Mouse (Mus musculus) embryonic facial prominence, embryonic 12.5 days (tissue): ENCODE results near the gene Dcps. TPM values are rescaled to one million over a fixed set of nuclear protein-coding genes. Genes with fewer than 3 reads are reported as not detected.
"Not testable (repeated sequence)": the region's sequence is repeated elsewhere in the genome, so short reads cannot be mapped to it uniquely, and the experiment has no call there.

Experiments
- ATAC-seq: fragments of 200-750 bp; cut with Nextera tagmentation; 2 replicates; pipeline ENCODE4 v1.8.0; 2017; ENCODE audit not compliant: insufficient number of reproducible peaks, insufficient read depth, low FRiP score, low TSS enrichment
- H3K27ac ChIP-seq: fragments of 300-500 bp; sonication (generic); 2 replicates; pipeline ENCODE4 v1.5.1; 2016; ENCODE audit warnings: mild to moderate bottlenecking
- H3K27me3 ChIP-seq: fragments of 300-500 bp; sonication (generic); 2 replicates; pipeline ENCODE4 v1.6.1; 2016; ENCODE audit warnings: mild to moderate bottlenecking, moderate library complexity
- H3K36me3 ChIP-seq: fragments of 300-500 bp; sonication (generic); 2 replicates; pipeline ENCODE4 v1.6.1; 2016; ENCODE audit warnings: mild to moderate bottlenecking
- H3K4me1 ChIP-seq: fragments of 300-500 bp; sonication (generic); 2 replicates; pipeline ENCODE4 v1.6.1; 2016
- H3K4me2 ChIP-seq: fragments of 300-500 bp; sonication (generic); replicated peaks from 2 replicates; pipeline ENCODE4 v1.6.1; 2016; ENCODE audit warnings: mild to moderate bottlenecking, moderate library complexity
- H3K4me3 ChIP-seq: fragments of 300-500 bp; sonication (generic); 2 replicates; pipeline ENCODE4 v1.5.1; 2016; ENCODE audit warnings: mild to moderate bottlenecking
- H3K9ac ChIP-seq: fragments of 300-500 bp; sonication (generic); 2 replicates; pipeline ENCODE4 v1.6.1; 2016; ENCODE audit warnings: mild to moderate bottlenecking, moderate library complexity
- H3K9me3 ChIP-seq: fragments of 300-500 bp; sonication (generic); 2 replicates; pipeline ENCODE4 v1.6.1; 2016; ENCODE audit warnings: mild to moderate bottlenecking, moderate library complexity
- WGBS: fragments of 180-500 bp; shearing (Covaris S2); methylation state at CpG from one replicate; pipeline ENCODE4 v1.1.7; 2016; 5-methylcytosine and 5-hydroxymethylcytosine counted together
- polyA plus RNA-seq: library from polyadenylated mRNA; unstranded; fragments of >200 nt; fragmentation: Nextera tagmentation; extraction: Ambion mirVana; gene quantifications from 2 replicates; pipeline ENCODE4 v1.2.1, GENCODE M21; 2016

Dcps gene
- polyA plus RNA-seq, 1 experiment from 2014 or later = 77.6 TPM

DNA sequence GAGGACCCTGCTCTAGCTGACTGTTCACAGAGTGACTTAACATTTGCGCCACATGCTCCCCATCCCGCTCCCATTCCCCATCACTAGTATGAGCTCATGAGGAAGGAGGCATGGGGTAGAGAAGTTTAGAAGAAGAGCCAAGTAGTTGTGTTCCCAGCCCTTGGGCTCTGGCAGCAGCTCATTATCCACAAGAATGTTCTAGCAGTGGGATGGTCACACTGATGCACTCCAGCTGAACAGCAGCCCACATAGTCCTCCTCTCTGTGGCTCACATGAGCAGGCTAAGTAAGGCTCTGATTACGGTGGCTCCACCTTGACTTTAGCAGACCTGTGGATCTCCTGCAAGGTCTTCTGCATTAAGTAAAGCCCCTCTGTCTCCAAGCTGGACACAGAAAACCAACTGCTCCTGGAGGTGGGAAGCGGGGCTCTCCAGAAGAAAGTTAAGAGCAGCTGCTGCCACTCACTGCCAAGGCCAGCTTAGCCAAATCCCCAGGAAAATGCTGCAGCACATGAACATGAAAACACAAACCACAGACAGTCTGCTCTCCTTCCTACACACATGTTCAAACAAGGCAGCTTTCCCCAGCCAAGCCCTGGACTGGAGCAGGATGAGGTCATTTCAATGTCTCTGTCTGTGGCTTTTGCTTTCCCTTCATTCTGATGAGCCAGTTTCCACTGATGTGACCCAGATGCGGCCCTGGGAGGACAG lies 19.7 kb downstream of the Dcps start:
- Histone ChIP-seq H3K27ac (0 out of 2 replicates have a peak overlapping the region, but pooled peaks have one; percentile 17), H3K27me3 (no peaks in the 10 kb centered on the region)
- 83% methylated on average over 5 of the region's 5 CpGs for WGBS

DNA sequence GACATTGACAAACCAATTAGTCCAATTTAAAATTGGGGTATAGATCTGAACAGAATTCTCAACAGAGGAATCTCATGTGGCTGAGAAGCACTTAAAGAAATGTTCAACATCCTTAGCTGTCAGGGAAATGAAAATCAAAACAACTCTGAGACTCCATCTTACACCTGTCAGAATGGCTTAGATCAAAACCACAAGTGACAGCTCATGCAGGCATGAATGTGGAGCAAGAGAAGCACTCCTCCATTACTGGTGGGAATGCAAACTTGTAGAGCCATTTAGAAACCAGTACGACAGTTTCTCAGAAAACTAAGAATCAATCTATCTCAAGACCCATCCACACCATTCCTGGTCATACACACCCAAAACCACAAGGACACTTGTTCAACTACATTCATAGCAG lies 22.9 kb downstream of the Dcps start:
- ATAC-seq = no peak
- H3K36me3 ChIP-seq = 0 out of 2 replicates have a peak, but pooled peaks cover 8% of the 10 kb centered on the region
- 92% methylated on average over 1 of the region's 1 CpGs for WGBS

More for the DNA sequence above, 19.7 kb downstream of the Dcps start:
- Histone ChIP-seq H3K4me3 (no peak overlapping the region), H3K4me1 (no peaks in the 10 kb centered on the region), H3K36me3 (0 out of 2 replicates have a peak, but pooled peaks cover 8% of the 10 kb centered on the region), H3K9me3 (no peaks in the 10 kb centered on the region), H3K9ac (no peak overlapping the region), H3K4me2 (no peak overlapping the region)
- no peak for ATAC-seq

GRCm38 (mm10) chr9:35148822-35149221 lies 27.0 kb downstream of the Dcps start:
- not testable (repeated sequence) for ATAC-seq, H3K9ac ChIP-seq, H3K4me3 ChIP-seq, H3K4me1 ChIP-seq, H3K27ac ChIP-seq, H3K27me3 ChIP-seq, H3K36me3 ChIP-seq, H3K4me2 ChIP-seq, H3K9me3 ChIP-seq

More for the DNA sequence above, 22.9 kb downstream of the Dcps start:
- H3K9me3 ChIP-seq = no peaks in the 10 kb centered on the region
- H3K9ac ChIP-seq = no peak overlapping the region
- no peak overlapping the region for H3K27ac ChIP-seq
- H3K4me3 ChIP-seq = no peak overlapping the region
- no peak overlapping the region for H3K4me2 ChIP-seq
- 0 out of 2 replicates have a peak, but pooled peaks cover 2% of the 10 kb centered on the region for H3K4me1 ChIP-seq
- no peaks in the 10 kb centered on the region for H3K27me3 ChIP-seq

- not testable (repeated sequence) for H3K9ac ChIP-seq, H3K27me3 ChIP-seq, H3K4me3 ChIP-seq, H3K27ac ChIP-seq, ATAC-seq, H3K36me3 ChIP-seq, H3K4me1 ChIP-seq, H3K4me2 ChIP-seq, H3K9me3 ChIP-seq
- 91% methylated on average over 14 of the region's 14 CpGs for WGBS
Measured at GRCm38 (mm10) chr9:35147261-35147660, 28.6 kb downstream of the Dcps start.

DNA sequence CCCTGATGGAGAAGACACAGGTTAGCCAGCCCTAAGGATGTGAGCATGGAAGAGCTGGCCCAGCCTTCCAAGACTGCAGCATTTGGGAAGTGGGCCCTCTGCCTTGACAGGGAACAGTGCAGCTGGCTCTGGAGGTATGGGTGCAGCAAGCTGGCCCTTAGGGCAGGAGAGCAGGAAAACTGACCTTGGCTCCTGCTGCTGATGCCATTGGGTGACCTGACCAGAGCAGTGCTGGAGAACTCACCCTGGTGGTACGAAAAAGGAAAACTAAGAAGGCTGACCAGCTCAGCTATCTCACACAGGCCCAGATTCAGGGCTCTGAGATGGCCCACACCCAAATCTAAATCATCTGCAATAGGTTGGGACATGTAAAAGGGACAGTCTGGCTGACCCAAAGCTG lies 30.0 kb downstream of the Dcps start:
- H3K4me3 ChIP-seq = no peak overlapping the region
- no peak for ATAC-seq
- H3K27ac ChIP-seq = no peak overlapping the region
- no peaks in the 10 kb centered on the region for H3K27me3 ChIP-seq
- no peak overlapping the region for H3K4me2 ChIP-seq
- 75% methylated on average over 1 of the region's 1 CpGs for WGBS
- H3K9ac ChIP-seq = no peak overlapping the region
- 0 out of 2 replicates have a peak, but pooled peaks cover 2% of the 10 kb centered on the region for H3K4me1 ChIP-seq
- no peaks in the 10 kb centered on the region for H3K36me3 ChIP-seq
- H3K9me3 ChIP-seq = no peaks in the 10 kb centered on the region

DNA sequence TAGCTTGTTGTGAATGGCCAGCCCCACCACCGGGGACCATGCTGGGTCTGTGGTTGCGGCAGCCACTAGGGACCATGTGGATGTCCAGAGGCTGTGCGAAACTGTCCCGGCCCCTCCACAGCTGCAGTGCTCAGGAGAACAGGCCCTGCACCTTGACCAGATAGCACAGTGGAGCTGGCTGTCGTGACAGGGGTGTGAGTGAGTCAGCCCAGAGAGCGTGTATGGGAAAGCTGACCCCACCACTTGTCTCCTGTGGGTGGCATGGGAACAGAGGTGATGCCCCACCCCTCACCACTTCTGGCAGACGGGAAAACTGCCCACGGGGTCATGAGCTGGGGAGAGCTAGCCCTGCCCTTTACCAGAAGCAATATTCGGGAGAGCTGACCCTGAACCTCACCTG lies 30.7 kb downstream of the Dcps start:
- no peaks in the 10 kb centered on the region for H3K4me1 ChIP-seq
- H3K9me3 ChIP-seq = no peaks in the 10 kb centered on the region
- H3K4me2 ChIP-seq = no peak overlapping the region
- no peaks in the 10 kb centered on the region for H3K27me3 ChIP-seq
- no peaks in the 10 kb centered on the region for H3K36me3 ChIP-seq
- ATAC-seq = no peak
- H3K9ac ChIP-seq = 0 out of 2 replicates have a peak overlapping the region, but pooled peaks have one; percentile 13
- WGBS = 82% methylated on average over 9 of the region's 9 CpGs
- H3K27ac ChIP-seq = no peak overlapping the region
- H3K4me3 ChIP-seq = no peak overlapping the region

- WGBS = 56% methylated on average over 2 of the region's 2 CpGs
- no peak overlapping the region for H3K4me2 ChIP-seq
- H3K36me3 ChIP-seq = no peaks in the 10 kb centered on the region
Measured at GRCm38 (mm10) chr9:35142221-35142620, 33.6 kb downstream of the Dcps start.

GRCm38 (mm10) chr9:35139231-35139744 lies 36.6 kb downstream of the Dcps start:
- Histone ChIP-seq H3K9me3 (no peaks in the 10 kb centered on the region), H3K4me1 (no peaks in the 10 kb centered on the region), H3K27me3 (no peaks in the 10 kb centered on the region), H3K4me2 (no peak overlapping the region), H3K9ac (no peak overlapping the region), H3K27ac (no peak overlapping the region), H3K4me3 (no peak overlapping the region), H3K36me3 (0 out of 2 replicates have a peak, but pooled peaks cover 10% of the 10 kb centered on the region)
- ATAC-seq = no peak
- 76% methylated on average over 5 of the region's 5 CpGs for WGBS

More at GRCm38 (mm10) chr9:35142221-35142620, 33.6 kb downstream of the Dcps start:
- Histone ChIP-seq H3K4me3 (no peak overlapping the region), H3K27me3 (no peaks in the 10 kb centered on the region), H3K27ac (no peak overlapping the region), H3K9me3 (no peaks in the 10 kb centered on the region), H3K9ac (no peak overlapping the region), H3K4me1 (no peaks in the 10 kb centered on the region)
- ATAC-seq = no peak

DNA sequence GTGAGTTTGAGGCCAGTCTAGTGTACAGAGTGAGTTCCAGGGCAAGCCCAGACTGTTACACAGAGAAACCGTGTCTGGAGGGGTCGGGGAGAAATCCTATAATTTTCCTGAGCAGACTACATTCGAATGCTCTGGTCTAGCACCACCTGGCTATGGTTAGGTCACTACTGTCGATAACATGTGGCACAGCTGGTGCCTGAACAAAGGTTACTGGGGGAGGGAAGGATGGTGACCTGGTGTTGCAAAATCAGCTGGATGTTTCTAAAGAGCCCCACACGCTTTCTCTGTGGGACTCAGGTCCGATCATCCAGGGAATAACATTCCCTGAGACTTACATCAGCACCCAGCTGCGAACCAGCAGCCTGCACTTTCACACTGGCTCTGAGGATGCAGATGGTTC lies 37.8 kb downstream of the Dcps start:
- no peak for ATAC-seq
- Histone ChIP-seq H3K4me1 (no peaks in the 10 kb centered on the region), H3K4me3 (no peak overlapping the region), H3K9ac (no peak overlapping the region), H3K9me3 (no peaks in the 10 kb centered on the region), H3K27ac (no peak overlapping the region), H3K36me3 (0 out of 2 replicates have a peak, but pooled peaks cover 10% of the 10 kb centered on the region), H3K4me2 (no peak overlapping the region), H3K27me3 (no peaks in the 10 kb centered on the region)
- WGBS = 60% methylated on average over 7 of the region's 7 CpGs

DNA sequence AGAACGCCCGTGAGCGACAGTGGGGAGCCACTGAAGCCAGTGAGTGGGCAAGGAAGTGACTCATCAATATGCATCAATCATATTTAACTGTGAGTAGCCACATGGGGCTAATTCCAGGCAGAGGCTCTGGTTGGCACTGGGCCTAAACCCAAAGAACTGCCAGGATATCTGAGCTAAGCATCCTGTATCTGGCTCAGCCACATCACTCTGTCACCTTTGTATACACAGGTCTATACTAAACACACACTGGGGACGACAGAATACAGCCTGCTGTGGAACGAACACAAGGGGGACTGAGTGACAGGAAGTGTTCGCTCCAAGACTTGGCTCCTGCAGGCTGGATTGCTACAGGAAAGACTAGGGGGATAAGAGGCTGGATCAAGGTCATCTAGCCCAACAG lies 40.3 kb downstream of the Dcps start:
- Histone ChIP-seq H3K36me3 (peaks cover 15% of the 10 kb centered on the region; the same call in 1 of the 2 replicates), H3K4me3 (no peak overlapping the region), H3K4me1 (no peaks in the 10 kb centered on the region), H3K4me2 (no peak overlapping the region), H3K9me3 (no peaks in the 10 kb centered on the region), H3K27me3 (no peaks in the 10 kb centered on the region), H3K9ac (no peak overlapping the region), H3K27ac (no peak overlapping the region)
- no peak for ATAC-seq
- WGBS = 80% methylated on average over 6 of the region's 6 CpGs

DNA sequence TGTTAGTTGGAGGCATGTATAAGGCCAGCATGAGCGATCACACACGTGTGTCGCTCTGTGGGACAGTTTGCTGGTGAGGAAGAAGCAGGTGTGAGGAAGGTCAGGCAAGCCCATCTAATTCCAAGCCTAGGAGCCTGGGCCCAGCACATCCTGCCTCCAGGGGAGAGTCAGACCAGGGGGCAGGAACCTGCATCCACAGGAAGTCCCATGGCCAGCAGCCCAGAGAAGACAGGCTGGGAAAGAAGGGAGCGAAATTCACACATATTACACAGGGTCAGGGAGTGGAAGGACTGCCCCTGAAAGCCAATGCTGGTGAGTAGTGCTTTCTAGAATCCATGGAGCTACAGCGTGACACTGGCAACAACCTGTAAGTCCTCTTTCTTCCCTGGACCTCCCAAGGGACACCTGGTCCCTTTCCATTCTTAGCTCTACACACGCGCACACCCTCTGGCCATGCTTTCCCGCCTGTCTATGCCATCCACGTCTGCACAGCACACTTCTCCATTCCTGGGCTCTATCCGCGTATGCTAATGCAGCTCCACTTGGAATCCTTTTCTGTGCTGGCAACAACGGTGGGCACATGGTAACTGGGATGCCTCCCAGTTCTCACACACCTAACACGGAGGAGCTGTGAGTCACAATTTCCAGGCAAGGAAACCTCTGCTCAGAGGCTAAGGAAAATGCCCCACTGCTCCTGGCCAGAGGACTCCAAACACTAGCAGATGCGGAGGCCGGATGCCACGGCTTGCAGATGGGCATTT lies 44.0 kb downstream of the Dcps start:
- no peaks in the 10 kb centered on the region for H3K4me1 ChIP-seq
- H3K27me3 ChIP-seq = no peaks in the 10 kb centered on the region
- H3K36me3 ChIP-seq = peaks cover 28% of the 10 kb centered on the region
- H3K9me3 ChIP-seq = no peaks in the 10 kb centered on the region
- no peak overlapping the region for H3K4me2 ChIP-seq
- ATAC-seq = no peak
- H3K4me3 ChIP-seq = no peak overlapping the region
- WGBS = 88% methylated on average over 16 of the region's 16 CpGs
- no peak overlapping the region for H3K9ac ChIP-seq
- H3K27ac ChIP-seq = no peak overlapping the region

DNA sequence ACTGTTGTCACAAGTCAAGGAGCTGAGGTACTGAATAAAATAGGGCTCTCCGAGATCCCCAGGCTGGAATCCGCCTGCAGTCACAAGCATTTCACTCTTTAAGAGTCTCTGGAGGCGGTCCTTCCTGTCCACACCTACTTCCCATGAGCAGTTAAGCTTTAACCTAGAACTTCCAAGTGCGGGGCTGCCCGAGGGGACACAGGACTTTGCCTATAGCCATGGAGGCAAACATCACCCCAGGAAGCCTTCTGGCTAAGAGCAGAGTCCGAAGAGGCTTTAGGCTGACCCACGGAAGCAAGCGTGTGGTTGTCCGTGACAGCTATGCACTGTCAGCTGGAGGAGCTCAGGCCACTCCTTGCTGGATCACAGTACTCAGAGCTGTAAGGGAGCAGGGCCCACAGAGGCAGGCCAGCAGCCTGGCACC lies 46.9 kb downstream of the Dcps start:
- H3K9ac ChIP-seq = no peak overlapping the region
- 88% methylated on average over 9 of the region's 9 CpGs for WGBS
- ATAC-seq = no peak
- no peaks in the 10 kb centered on the region for H3K4me1 ChIP-seq
- H3K36me3 ChIP-seq = peaks cover 29% of the 10 kb centered on the region
- no peak overlapping the region for H3K4me3 ChIP-seq
- H3K27me3 ChIP-seq = no peaks in the 10 kb centered on the region
- no peak overlapping the region for H3K27ac ChIP-seq
- H3K9me3 ChIP-seq = no peaks in the 10 kb centered on the region
- H3K4me2 ChIP-seq = no peak overlapping the region
